Mouse (Mus musculus): Measurements from ENCODE around the gene Stxbp4. TPM values are rescaled to one million over a fixed set of nuclear protein-coding genes. Genes with fewer than 3 reads are reported as not detected.

Gene Stxbp4
- total and polyA plus RNA-seq, 3 experiments, result 4.0 to 4.9 TPM; not detected in 1

GRCm38 (mm10) chr11:90637440-90638311 is at the start of gene Stxbp4, which contains the start of gene Cox11 (continued):
- TF ChIP-seq MEF2A (IDR thresholded peaks at IDR 0.05; ENCODE audit: extremely low read depth, insufficient replicate concordance, low read depth, low read length, poor library complexity, severe bottlenecking) (no peak), USF1 (IDR thresholded peaks at IDR 0.05; ENCODE audit: low read depth, low read length) (no peak), ELF1 (IDR thresholded peaks at IDR 0.05; ENCODE audit: low read depth, low read length) (peak; percentile 74), ETS1 (IDR thresholded peaks at IDR 0.05; ENCODE audit: low read depth, low read length) (0 out of 2 replicates have a peak, but pooled peaks have one; percentile 46), GATA1 (IDR thresholded peaks at IDR 0.05; ENCODE audit: low read depth, low read length) (0 out of 2 replicates have a peak, but pooled peaks have one; percentile 7)

- H3K9me3 ChIP-seq (replicated peaks; ENCODE audit: insufficient read depth, low read length), result no peaks in the 10 kb centered on the region
- H3K79me2 ChIP-seq (ENCODE audit: control insufficient read depth, insufficient read depth, low read length, poor library complexity), result peaks cover 5% of the 10 kb centered on the region
- DNase-seq (ENCODE audit: low read depth, low spot score), result no peak
- peaks cover 3 to 20% of the 10 kb centered on the region in 2 experiments for H3K36me3 ChIP-seq (ENCODE audit: control insufficient read depth in 1 of 2, insufficient read depth in 2 of 2, low read length in 2 of 2)
- peak overlapping the region; percentile 89 to 99 for H3K4me3 ChIP-seq (ENCODE audit: control insufficient read depth in 1 of 2, insufficient read depth in 1 of 2, low read depth in 2 of 2, low read length in 2 of 2)
- peaks cover 9 to 25% of the 10 kb centered on the region in 2 experiments for H3K4me1 ChIP-seq (ENCODE audit: control insufficient read depth in 1 of 2, insufficient read depth in 2 of 2, low read length in 2 of 2)
- H3K27ac ChIP-seq (ENCODE audit: control insufficient read depth, low read depth, low read length), result 0 out of 2 replicates have a peak overlapping the region, but pooled peaks have one; percentile 9
- no peaks in the 10 kb centered on the region for H3K27me3 ChIP-seq (ENCODE audit: control insufficient read depth in 1 of 2, insufficient read depth in 2 of 2, low read length in 2 of 2)
- TF ChIP-seq NRF1 (IDR thresholded peaks at IDR 0.05; ENCODE audit: insufficient read depth, low read depth, low read length, poor library complexity, severe bottlenecking) (no peak), E2F4 (IDR thresholded peaks at IDR 0.05; ENCODE audit: borderline replicate concordance, low read depth, low read length) (no peak), SMC3 (IDR thresholded peaks at IDR 0.05; ENCODE audit: low read depth, low read length) (no peak), POLR2AphosphoS2 (IDR thresholded peaks at IDR 0.05; ENCODE audit: low read length) (no peak), JUND (IDR thresholded peaks at IDR 0.05; ENCODE audit: low read depth, low read length) (no peak), USF2 (IDR thresholded peaks at IDR 0.05; ENCODE audit: borderline replicate concordance in 1 of 2, insufficient read depth in 1 of 2, low read depth in 1 of 2, low read length in 2 of 2) (no peak), MYB (IDR thresholded peaks at IDR 0.05; ENCODE audit: low read depth, low read length) (no peak), HCFC1 (IDR thresholded peaks at IDR 0.05; ENCODE audit: low read depth, low read length) (no peak), MAFK (IDR thresholded peaks at IDR 0.05; ENCODE audit: borderline replicate concordance, low read depth, low read length) (no peak), MAX (IDR thresholded peaks at IDR 0.05; ENCODE audit: low read length) (no peak), MXI1 (IDR thresholded peaks at IDR 0.05; ENCODE audit: low read depth, low read length) (no peak), ZC3H11A (IDR thresholded peaks at IDR 0.05; ENCODE audit: low read depth, low read length) (no peak), TBP (IDR thresholded peaks at IDR 0.05; ENCODE audit: low read depth, low read length) (no peak), EP300 (IDR thresholded peaks at IDR 0.05; ENCODE audit: low read depth in 1 of 2, low read length in 2 of 2) (no peak), POLR2A (IDR thresholded peaks at IDR 0.05; ENCODE audit: control insufficient read depth in 1 of 2, insufficient read depth in 1 of 2, low read depth in 1 of 2, low read length in 2 of 2, poor library complexity in 1 of 2) (no peak; a peak in 1 of 4 replicates), UBTF (IDR thresholded peaks at IDR 0.05; ENCODE audit: borderline replicate concordance, insufficient read depth, low read depth, low read length) (no peak), CTCF (IDR thresholded peaks at IDR 0.05 in 2 of 3, conservative IDR thresholded peaks at IDR 0.05 in 1 of 3; ENCODE audit: control insufficient read depth in 1 of 3, insufficient read depth in 1 of 3, low read depth in 2 of 3, low read length in 3 of 3, poor library complexity in 1 of 3, severe bottlenecking in 1 of 3) (no peak), POLR2AphosphoS5 (IDR thresholded peaks at IDR 0.05; ENCODE audit: borderline replicate concordance, low read depth, low read length) (no peak), MYC (IDR thresholded peaks at IDR 0.05; ENCODE audit: low read depth, low read length) (no peak), SIN3A (IDR thresholded peaks at IDR 0.05; ENCODE audit: low read length) (no peak; the same call in 1 of the 2 replicates)
- H3K9ac ChIP-seq (ENCODE audit: control insufficient read depth, low read depth, low read length, poor library complexity, severe bottlenecking), result peak overlapping the region; percentile 76
These were observed 49.2 kb upstream of the Stxbp4 start for GRCm38 (mm10) chr11:90687040-90687439.

Data from MEL (cell line).